Mouse (Mus musculus): ENCODE data around the gene Dedd. TPM values are rescaled to one million over a fixed set of nuclear protein-coding genes. Genes with fewer than 3 reads are reported as not detected.

Gene Dedd
- 38.8 and 47.1 TPM in 2 replicates for polyA plus RNA-seq (2014; fragmentation: Nextera tagmentation; extraction: Ambion mirVana)

DNA sequence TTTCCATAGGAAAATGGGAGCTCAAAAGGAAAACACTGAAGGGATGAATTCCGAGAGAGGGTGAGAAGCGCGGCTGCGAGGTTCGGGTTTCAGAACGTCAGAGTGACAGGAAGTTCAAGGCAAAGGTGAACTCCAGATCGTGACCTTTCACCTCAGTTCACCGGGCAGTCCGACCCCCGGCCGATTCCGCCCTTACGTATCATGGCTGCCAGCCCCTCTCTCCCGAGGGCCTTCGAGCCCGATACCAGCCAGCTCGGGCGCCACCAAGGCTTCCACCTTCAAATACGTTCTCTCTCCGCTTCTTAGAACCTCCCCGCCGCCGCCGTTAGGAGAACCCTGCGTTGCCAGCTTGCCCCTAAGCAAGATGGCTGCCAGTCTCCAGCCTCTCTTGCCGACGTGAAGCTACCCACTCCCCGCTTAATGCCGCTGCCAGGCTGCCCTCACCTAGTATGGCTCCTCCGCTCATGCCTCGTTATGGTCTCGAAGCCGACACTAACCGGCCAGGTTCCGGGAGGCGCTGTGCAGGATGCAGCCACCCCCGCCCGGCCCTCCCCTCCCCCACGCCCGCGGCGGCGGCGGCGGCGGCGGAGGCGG, at the start of gene Dedd:
Dedd (plus strand) TSS at position 307 of the 594 bp plus-strand sequence.
- no peaks in the 10 kb centered on the region for H3K9me3 ChIP-seq (ENCODE audit: control insufficient read depth, low read length)
- peak; percentile 92 for ATAC-seq (ENCODE audit: low FRiP score, low TSS enrichment)
- peak within 1 kb of the TSS; percentile 76 for H3K4me2 ChIP-seq (replicated peaks; ENCODE audit: low read depth, low read length)
- peaks cover 21% of the 10 kb centered on the region for H3K4me1 ChIP-seq (ENCODE audit: control insufficient read depth, insufficient read depth, low read length)
- H3K27ac ChIP-seq (ENCODE audit: low read depth, low read length), result peak within 1 kb of the TSS; percentile 99
- no peaks in the 10 kb centered on the region for H3K27me3 ChIP-seq (ENCODE audit: control insufficient read depth, insufficient read depth, low read length)
- H3K36me3 ChIP-seq (ENCODE audit: control insufficient read depth, insufficient read depth, low read length), result peaks cover 8% of the 10 kb centered on the region
- under 1% methylated on average over 39 of the region's 48 CpGs for WGBS
- peak within 1 kb of the TSS; percentile 93 for H3K9ac ChIP-seq (ENCODE audit: low read depth, low read length)
- H3K4me3 ChIP-seq (ENCODE audit: low read length), result peak within 1 kb of the TSS; percentile 87

DNA sequence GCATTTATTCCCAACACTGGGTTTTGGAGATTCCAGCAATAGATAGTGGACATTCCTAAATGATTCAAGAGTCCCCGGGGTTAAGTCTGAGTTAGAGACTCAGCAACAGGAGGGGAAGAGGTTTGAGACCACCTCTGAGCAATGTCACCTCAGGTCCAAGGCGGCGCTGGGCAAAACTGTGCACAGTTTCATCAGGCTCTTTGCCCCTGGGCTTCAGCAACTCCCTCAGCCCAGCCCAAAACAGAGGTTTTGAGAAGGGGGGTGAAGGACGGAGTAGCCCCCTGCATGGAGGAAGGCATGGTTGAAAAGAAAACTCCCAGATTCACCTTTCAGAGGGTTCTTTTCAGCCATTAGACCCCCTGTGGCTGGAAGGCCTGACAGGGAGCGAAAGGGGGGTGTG, 49.2 kb upstream of the Dedd start:
- Histone ChIP-seq H3K36me3 (ENCODE audit: control insufficient read depth, insufficient read depth, low read length) (peaks cover 57% of the 10 kb centered on the region), H3K4me3 (ENCODE audit: low read length) (peak overlapping the region; percentile 57), H3K9me3 (ENCODE audit: control insufficient read depth, low read length) (no peaks in the 10 kb centered on the region), H3K4me1 (ENCODE audit: control insufficient read depth, insufficient read depth, low read length) (peaks cover 13% of the 10 kb centered on the region; the same call in 1 of the 2 replicates), H3K27ac (ENCODE audit: low read depth, low read length) (no peak overlapping the region), H3K9ac (ENCODE audit: low read depth, low read length) (peak overlapping the region; percentile 65), H3K4me2 (replicated peaks; ENCODE audit: low read depth, low read length) (peak overlapping the region; percentile 52), H3K27me3 (ENCODE audit: control insufficient read depth, insufficient read depth, low read length) (no peaks in the 10 kb centered on the region)
- 76% methylated on average over 5 of the region's 5 CpGs for WGBS
- ATAC-seq (ENCODE audit: low FRiP score, low TSS enrichment), result no peak

DNA sequence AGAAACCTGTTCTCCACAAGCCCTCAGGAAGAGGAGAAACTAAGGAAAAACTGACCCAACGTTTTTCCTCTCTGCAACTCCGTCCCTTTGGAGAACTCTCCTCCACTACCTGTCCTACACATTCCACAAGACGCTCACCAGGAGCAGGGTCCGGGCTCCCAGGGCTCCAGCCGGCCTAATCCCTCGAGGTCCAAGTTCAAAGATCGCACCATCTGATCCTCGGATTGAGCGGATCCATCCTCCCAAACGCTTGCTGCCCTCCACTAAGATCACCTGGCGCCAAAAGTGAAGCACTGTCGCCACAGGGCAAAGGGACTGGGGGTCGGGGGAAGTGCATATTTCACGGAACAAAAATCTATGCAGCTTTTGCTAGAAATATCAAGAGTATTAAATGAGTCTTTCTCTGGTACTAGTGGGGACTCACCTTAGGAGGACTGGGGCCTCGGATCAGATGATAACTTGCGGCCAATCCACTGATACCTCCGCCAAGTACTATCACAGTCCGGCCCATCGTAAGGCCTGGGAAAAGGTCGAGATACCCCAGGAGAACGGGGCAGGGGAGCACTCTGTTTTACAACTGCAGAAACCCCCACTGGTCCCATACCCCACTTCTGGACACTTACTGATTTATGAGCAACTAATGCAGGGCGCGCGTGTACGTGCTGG, 48.6 kb upstream of the Dedd start:
- Histone ChIP-seq H3K4me1 (ENCODE audit: control insufficient read depth, insufficient read depth, low read length) (peaks cover 13% of the 10 kb centered on the region; the same call in 1 of the 2 replicates), H3K4me3 (ENCODE audit: low read length) (peak overlapping the region; percentile 57), H3K27ac (ENCODE audit: low read depth, low read length) (no peak overlapping the region), H3K27me3 (ENCODE audit: control insufficient read depth, insufficient read depth, low read length) (no peaks in the 10 kb centered on the region), H3K4me2 (replicated peaks; ENCODE audit: low read depth, low read length) (peak overlapping the region; percentile 52), H3K9me3 (ENCODE audit: control insufficient read depth, low read length) (no peaks in the 10 kb centered on the region), H3K36me3 (ENCODE audit: control insufficient read depth, insufficient read depth, low read length) (peaks cover 57% of the 10 kb centered on the region), H3K9ac (ENCODE audit: low read depth, low read length) (peak overlapping the region; percentile 65)
- ATAC-seq (ENCODE audit: low FRiP score, low TSS enrichment), result peak; percentile 28; the same call in 1 of the 2 replicates
- 1% methylated on average over 25 of the region's 25 CpGs for WGBS

DNA sequence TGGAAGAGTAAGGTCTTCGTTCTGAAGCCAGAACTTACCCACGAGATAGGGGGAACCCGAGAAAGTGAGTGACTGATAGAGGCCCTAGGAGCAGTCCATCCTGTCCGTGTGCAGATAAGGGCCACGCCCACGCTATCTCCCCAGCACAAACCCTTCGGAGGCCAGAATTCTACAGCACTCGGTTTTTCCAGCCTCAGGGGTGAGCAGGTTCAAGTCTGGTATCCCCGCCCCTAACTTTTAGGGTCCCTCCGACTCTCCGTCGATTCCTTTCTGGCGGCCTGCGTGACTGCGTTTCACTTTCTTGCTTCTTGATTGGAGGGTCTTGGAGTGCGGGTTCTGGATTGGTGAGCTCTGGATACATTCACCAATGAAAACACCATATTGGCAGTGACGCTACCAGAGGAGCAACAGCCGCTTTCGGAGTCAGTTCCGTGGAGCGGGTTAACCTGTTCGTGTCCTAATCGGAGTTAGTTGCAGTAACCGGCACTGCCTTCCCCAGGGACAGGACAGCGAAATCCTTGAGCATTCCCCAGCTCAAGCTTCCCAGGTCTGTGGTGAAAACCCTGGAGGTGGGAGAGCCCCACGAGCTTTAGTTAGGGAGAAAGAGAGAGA, 47.9 kb upstream of the Dedd start, which contains the start of gene Ppox:
Ppox (minus strand) TSS at position 271 of the 612 bp plus-strand sequence.
- Histone ChIP-seq H3K9ac (ENCODE audit: low read depth, low read length) (peak within 1 kb of the TSS; percentile 65), H3K4me2 (replicated peaks; ENCODE audit: low read depth, low read length) (peak within 1 kb of the TSS; percentile 52), H3K4me3 (ENCODE audit: low read length) (peak within 1 kb of the TSS; percentile 57), H3K36me3 (ENCODE audit: control insufficient read depth, insufficient read depth, low read length) (peaks cover 58% of the 10 kb centered on the region), H3K4me1 (ENCODE audit: control insufficient read depth, insufficient read depth, low read length) (peaks cover 13% of the 10 kb centered on the region; the same call in 1 of the 2 replicates), H3K27ac (ENCODE audit: low read depth, low read length) (peak within 1 kb of the TSS; percentile 87), H3K27me3 (ENCODE audit: control insufficient read depth, insufficient read depth, low read length) (no peaks in the 10 kb centered on the region), H3K9me3 (ENCODE audit: control insufficient read depth, low read length) (no peaks in the 10 kb centered on the region)
- ATAC-seq (ENCODE audit: low FRiP score, low TSS enrichment), result peak; percentile 97
- under 1% methylated on average over 26 of the region's 26 CpGs for WGBS

DNA sequence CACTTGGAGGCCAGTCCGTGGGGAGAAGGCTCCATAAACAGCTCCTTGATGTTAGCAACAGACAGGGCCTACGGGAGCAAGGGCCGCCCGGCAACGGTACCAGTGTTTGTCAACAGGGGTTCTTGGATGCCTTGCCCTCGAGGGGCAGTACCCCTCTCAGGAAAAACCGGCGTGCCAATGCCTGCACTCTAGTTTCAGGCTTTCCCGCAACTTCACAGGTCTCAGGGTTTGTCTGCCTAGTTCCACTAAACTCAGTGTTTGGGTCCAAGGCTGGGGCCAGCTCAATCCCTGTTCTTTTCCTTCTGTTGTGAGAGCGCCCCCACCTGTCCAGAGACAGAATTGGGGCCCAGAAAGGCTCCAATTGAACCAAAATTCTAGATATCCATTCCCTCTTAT, 47.4 kb upstream of the Dedd start:
- Histone ChIP-seq H3K4me1 (ENCODE audit: control insufficient read depth, insufficient read depth, low read length) (peaks cover 14% of the 10 kb centered on the region; the same call in 1 of the 2 replicates), H3K9me3 (ENCODE audit: control insufficient read depth, low read length) (no peaks in the 10 kb centered on the region), H3K27ac (ENCODE audit: low read depth, low read length) (peak overlapping the region; percentile 87), H3K36me3 (ENCODE audit: control insufficient read depth, insufficient read depth, low read length) (peaks cover 58% of the 10 kb centered on the region), H3K4me3 (ENCODE audit: low read length) (peak overlapping the region; percentile 57), H3K4me2 (replicated peaks; ENCODE audit: low read depth, low read length) (peak overlapping the region; percentile 46), H3K9ac (ENCODE audit: low read depth, low read length) (peak overlapping the region; percentile 51; the same call in 1 of the 2 replicates), H3K27me3 (ENCODE audit: control insufficient read depth, insufficient read depth, low read length) (no peaks in the 10 kb centered on the region)
- WGBS, result under 1% methylated on average over 10 of the region's 10 CpGs
- ATAC-seq (ENCODE audit: low FRiP score, low TSS enrichment), result peak; percentile 48

DNA sequence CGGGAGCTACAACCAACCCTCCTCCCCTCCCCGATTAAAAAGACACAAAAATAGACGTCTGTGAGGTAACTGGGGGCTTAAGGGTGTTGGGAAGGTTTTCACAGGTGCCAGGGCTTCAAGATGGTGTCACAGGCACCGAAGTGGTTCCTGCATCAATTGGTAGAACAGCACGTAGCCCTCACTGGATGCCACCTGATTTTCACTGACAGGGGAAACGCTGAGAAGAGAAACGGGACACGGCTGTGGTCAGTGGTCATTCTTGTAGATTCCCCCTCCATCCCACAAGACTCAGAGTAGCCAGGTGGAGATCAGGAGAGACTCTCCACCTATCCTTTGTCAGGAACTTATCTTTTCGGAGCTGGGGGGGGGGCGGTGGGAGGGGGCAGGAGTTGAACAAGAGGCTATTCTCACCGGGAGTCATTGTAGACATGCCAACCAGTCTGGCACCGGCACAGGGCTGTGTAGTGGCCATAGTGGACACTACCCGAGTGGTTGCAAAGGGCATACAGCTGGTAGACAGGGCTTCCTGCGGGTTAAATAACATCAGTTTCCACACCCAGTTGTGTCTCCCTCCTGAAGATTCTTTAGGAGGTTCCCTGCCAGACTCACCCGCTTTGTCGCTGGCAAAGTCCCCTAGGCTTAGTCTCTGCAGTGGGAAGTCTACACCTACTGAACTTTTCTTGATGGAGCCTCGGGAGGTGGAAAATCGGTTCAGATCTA, 46.7 kb upstream of the Dedd start:
- H3K4me1 ChIP-seq (ENCODE audit: control insufficient read depth, insufficient read depth, low read length), result peaks cover 18% of the 10 kb centered on the region; the same call in 1 of the 2 replicates
- peaks cover 51% of the 10 kb centered on the region for H3K36me3 ChIP-seq (ENCODE audit: control insufficient read depth, insufficient read depth, low read length)
- H3K9me3 ChIP-seq (ENCODE audit: control insufficient read depth, low read length), result no peaks in the 10 kb centered on the region
- ATAC-seq (ENCODE audit: low FRiP score, low TSS enrichment), result no peak
- 82% methylated on average over 18 of the region's 18 CpGs for WGBS
- peak overlapping the region; percentile 87; the same call in 1 of the 2 replicates for H3K27ac ChIP-seq (ENCODE audit: low read depth, low read length)
- peak overlapping the region; percentile 57; the same call in 1 of the 2 replicates for H3K4me3 ChIP-seq (ENCODE audit: low read length)
- peak overlapping the region; percentile 46; the same call in 1 of the 2 replicates for H3K4me2 ChIP-seq (replicated peaks; ENCODE audit: low read depth, low read length)
- no peaks in the 10 kb centered on the region for H3K27me3 ChIP-seq (ENCODE audit: control insufficient read depth, insufficient read depth, low read length)
- peak overlapping the region; percentile 51; the same call in 1 of the 2 replicates for H3K9ac ChIP-seq (ENCODE audit: low read depth, low read length)

DNA sequence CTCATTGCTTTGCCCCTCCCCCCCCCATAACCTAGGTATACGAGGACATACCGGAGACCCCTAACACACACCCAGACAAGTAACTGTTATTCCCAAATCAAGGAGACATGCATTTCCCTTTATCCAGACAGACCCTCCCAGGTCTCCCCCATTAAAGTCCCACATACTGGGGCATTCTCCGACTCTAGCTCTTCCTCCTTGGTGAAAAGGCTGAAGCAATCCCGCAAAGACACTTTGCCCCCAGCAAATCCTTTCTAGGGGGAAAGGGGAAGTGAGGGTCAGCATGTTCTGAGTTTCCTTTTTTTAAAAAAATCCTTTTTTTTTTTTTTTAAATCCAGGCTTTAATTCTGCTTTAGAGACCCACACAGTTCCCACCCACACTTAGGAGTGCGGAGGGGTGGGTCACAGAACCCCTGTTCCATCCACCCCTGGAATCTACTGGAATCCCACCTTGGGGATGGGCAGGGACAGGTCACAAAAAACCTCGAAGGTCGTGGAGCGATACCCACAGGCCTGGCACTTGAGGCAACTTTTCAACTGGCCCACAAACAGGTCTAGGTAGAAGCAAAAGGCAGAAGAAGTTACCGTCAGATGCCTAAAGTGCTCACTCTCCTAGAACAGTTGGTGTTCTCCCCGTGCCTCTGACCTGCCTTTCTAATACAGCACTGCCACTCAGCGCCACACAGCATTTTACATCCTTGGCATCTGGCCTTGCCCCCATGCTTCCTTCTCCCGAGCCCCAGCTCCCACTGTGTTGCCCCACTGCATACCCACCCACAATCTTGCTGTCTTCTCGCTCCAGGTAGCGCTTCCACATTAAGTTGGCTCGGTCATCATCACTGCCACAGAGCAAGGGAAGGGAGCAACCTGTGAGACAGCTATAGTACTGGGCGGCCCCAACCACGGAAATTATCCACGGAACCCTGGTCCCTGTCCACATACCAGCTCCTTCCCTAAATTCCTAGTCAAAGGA, 45.5 kb upstream of the Dedd start:
- 93% methylated on average over 18 of the region's 18 CpGs for WGBS
- no peak for ATAC-seq (ENCODE audit: low FRiP score, low TSS enrichment)
- Histone ChIP-seq H3K4me1 (ENCODE audit: control insufficient read depth, insufficient read depth, low read length) (peaks cover 18% of the 10 kb centered on the region; the same call in 1 of the 2 replicates), H3K9me3 (ENCODE audit: control insufficient read depth, low read length) (no peaks in the 10 kb centered on the region), H3K27ac (ENCODE audit: low read depth, low read length) (no peak overlapping the region), H3K27me3 (ENCODE audit: control insufficient read depth, insufficient read depth, low read length) (no peaks in the 10 kb centered on the region), H3K4me2 (replicated peaks; ENCODE audit: low read depth, low read length) (no peak overlapping the region), H3K36me3 (ENCODE audit: control insufficient read depth, insufficient read depth, low read length) (peaks cover 45% of the 10 kb centered on the region), H3K4me3 (ENCODE audit: low read length) (no peak overlapping the region), H3K9ac (ENCODE audit: low read depth, low read length) (no peak overlapping the region)

DNA sequence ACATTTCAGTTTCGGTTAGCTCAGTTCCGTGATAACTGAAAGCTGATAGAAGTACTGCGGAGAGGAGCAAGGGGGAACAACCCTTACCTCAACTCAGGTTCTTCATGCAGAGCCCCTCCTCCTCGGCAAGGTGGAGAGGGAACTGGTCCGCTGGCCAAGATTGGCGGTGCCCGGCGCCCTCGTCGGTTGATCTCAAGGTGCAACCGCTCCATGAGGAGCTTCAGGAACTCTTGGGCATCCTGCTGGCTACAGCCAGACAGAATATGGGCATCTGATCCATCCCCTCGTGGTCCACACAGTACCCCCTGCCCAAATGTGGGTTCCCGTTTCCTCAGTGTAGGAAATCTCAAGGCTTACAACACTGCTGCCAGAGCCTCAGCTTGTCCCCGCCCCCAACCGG, 44.5 kb upstream of the Dedd start:
- Histone ChIP-seq H3K4me1 (ENCODE audit: control insufficient read depth, insufficient read depth, low read length) (peaks cover 17% of the 10 kb centered on the region; the same call in 1 of the 2 replicates), H3K36me3 (ENCODE audit: control insufficient read depth, insufficient read depth, low read length) (peaks cover 56% of the 10 kb centered on the region), H3K27ac (ENCODE audit: low read depth, low read length) (no peak overlapping the region), H3K4me2 (replicated peaks; ENCODE audit: low read depth, low read length) (no peak overlapping the region), H3K9ac (ENCODE audit: low read depth, low read length) (no peak overlapping the region), H3K27me3 (ENCODE audit: control insufficient read depth, insufficient read depth, low read length) (no peaks in the 10 kb centered on the region), H3K9me3 (ENCODE audit: control insufficient read depth, low read length) (no peaks in the 10 kb centered on the region), H3K4me3 (ENCODE audit: low read length) (no peak overlapping the region)
- ATAC-seq (ENCODE audit: low FRiP score, low TSS enrichment), result no peak
- WGBS, result 88% methylated on average over 15 of the region's 15 CpGs
